Mouse (Mus musculus) midbrain, embryonic 12.5 days (tissue): Measurements from ENCODE around the gene Alg11. TPM values are rescaled to one million over a fixed set of nuclear protein-coding genes. Genes with fewer than 3 reads are reported as not detected.
A peak's percentile ranks its signal among the peaks of the same experiment; 100 is the strongest.

ENCODE experiments used
- ATAC-seq: fragments of 200-750 bp; cut with Nextera tagmentation; 2 replicates; pipeline ENCODE4 v1.8.0; 2017; ENCODE audit warnings: low read depth, moderate TSS enrichment, moderate library complexity; ENCODE audit not compliant: low FRiP score
- H3K27ac ChIP-seq: fragments of 300-500 bp; sonication (generic); replicated peaks from 2 replicates; pipeline ENCODE4 v1.5.1; 2016; ENCODE audit warnings: mild to moderate bottlenecking
- H3K27me3 ChIP-seq: fragments of 300-500 bp; sonication (generic); 2 replicates; pipeline ENCODE4 v1.6.1; 2016; ENCODE audit warnings: mild to moderate bottlenecking
- H3K36me3 ChIP-seq: fragments of 300-500 bp; sonication (generic); 2 replicates; pipeline ENCODE4 v1.6.1; 2016
- H3K4me1 ChIP-seq: fragments of 300-500 bp; sonication (generic); 2 replicates; pipeline ENCODE4 v1.6.1; 2016
- H3K4me2 ChIP-seq: fragments of 300-500 bp; sonication (generic); replicated peaks from 2 replicates; pipeline ENCODE4 v1.6.1; 2016; ENCODE audit warnings: mild to moderate bottlenecking, moderate library complexity
- H3K4me3 ChIP-seq: fragments of 300-500 bp; sonication (generic); 2 replicates; pipeline ENCODE4 v1.5.1; 2016; ENCODE audit warnings: mild to moderate bottlenecking
- H3K9ac ChIP-seq: fragments of 300-500 bp; sonication (generic); replicated peaks from 2 replicates; pipeline ENCODE4 v1.6.1; 2016; ENCODE audit warnings: mild to moderate bottlenecking, moderate library complexity
- H3K9me3 ChIP-seq: fragments of 300-500 bp; sonication (generic); 2 replicates; pipeline ENCODE4 v1.6.1; 2016; ENCODE audit warnings: mild to moderate bottlenecking
- WGBS: fragments of 180-500 bp; shearing (Covaris S2); methylation state at CpG from one replicate; pipeline ENCODE4 v1.1.7; 2016; 5-methylcytosine and 5-hydroxymethylcytosine counted together
- polyA plus RNA-seq: library from polyadenylated mRNA; unstranded; fragments of >200 nt; fragmentation: Nextera tagmentation; extraction: Ambion mirVana; gene quantifications from 2 replicates; pipeline ENCODE4 v1.2.1, GENCODE M21; 2016

The Alg11 gene
- polyA plus RNA-seq: 31.7 and 37.9 TPM in 2 replicates

- peak; percentile 100 for ATAC-seq
- 0% methylated on average over 31 of the region's 36 CpGs for WGBS
These were observed at the start of gene Alg11 for GRCm38 (mm10) chr8:22060446-22060889. TSS of gene Alg11 (plus strand) at chr8:22060721.

GRCm38 (mm10) chr8:22013034-22013707, 47.4 kb upstream of the Alg11 start:
- H3K4me1 ChIP-seq: no peaks in the 10 kb centered on the region
- H3K27ac ChIP-seq: no peak overlapping the region
- WGBS: 72% methylated on average over 24 of the region's 24 CpGs
- H3K4me3 ChIP-seq: no peak overlapping the region
- H3K27me3 ChIP-seq: no peaks in the 10 kb centered on the region
- H3K36me3 ChIP-seq: no peaks in the 10 kb centered on the region
- H3K9ac ChIP-seq: no peak overlapping the region
- no peak overlapping the region for H3K4me2 ChIP-seq
- H3K9me3 ChIP-seq: no peaks in the 10 kb centered on the region
- no peak for ATAC-seq

More at GRCm38 (mm10) chr8:22060446-22060889, at the start of gene Alg11:
- H3K27me3 ChIP-seq: peaks cover 14% of the 10 kb centered on the region
- H3K36me3 ChIP-seq: peaks cover 17% of the 10 kb centered on the region
- peak within 1 kb of the TSS; percentile 70 for H3K4me3 ChIP-seq
- H3K4me1 ChIP-seq: peaks cover 5% of the 10 kb centered on the region
- 0 out of 2 replicates have a peak within 1 kb of the TSS, but pooled peaks have one; percentile 15 for H3K27ac ChIP-seq
- H3K9ac ChIP-seq: peak within 1 kb of the TSS; percentile 64
- H3K9me3 ChIP-seq: no peaks in the 10 kb centered on the region
- peak within 1 kb of the TSS; percentile 89 for H3K4me2 ChIP-seq

GRCm38 (mm10) chr8:22017731-22018130, 42.8 kb upstream of the Alg11 start:
- 65% methylated on average over 7 of the region's 7 CpGs for WGBS
- Histone ChIP-seq H3K27me3 (no peaks in the 10 kb centered on the region), H3K9ac (no peak overlapping the region), H3K27ac (no peak overlapping the region), H3K4me3 (no peak overlapping the region), H3K4me2 (no peak overlapping the region), H3K9me3 (no peaks in the 10 kb centered on the region), H3K4me1 (no peaks in the 10 kb centered on the region), H3K36me3 (no peaks in the 10 kb centered on the region)
- ATAC-seq: no peak

GRCm38 (mm10) chr8:22019498-22019897, 41.0 kb upstream of the Alg11 start:
- 93% methylated on average over 5 of the region's 5 CpGs for WGBS
- H3K4me3 ChIP-seq: no peak overlapping the region
- no peak for ATAC-seq

GRCm38 (mm10) chr8:22022244-22022643, 38.3 kb upstream of the Alg11 start:
- no peaks in the 10 kb centered on the region for H3K4me1 ChIP-seq
- no peak for ATAC-seq
- no peak overlapping the region for H3K9ac ChIP-seq
- no peaks in the 10 kb centered on the region for H3K27me3 ChIP-seq
- H3K4me2 ChIP-seq: no peak overlapping the region
- H3K27ac ChIP-seq: no peak overlapping the region
- H3K36me3 ChIP-seq: no peaks in the 10 kb centered on the region
- H3K4me3 ChIP-seq: no peak overlapping the region
- H3K9me3 ChIP-seq: no peaks in the 10 kb centered on the region
- WGBS: 59% methylated on average over 7 of the region's 7 CpGs

More at GRCm38 (mm10) chr8:22019498-22019897, 41.0 kb upstream of the Alg11 start:
- Histone ChIP-seq H3K36me3 (no peaks in the 10 kb centered on the region), H3K9ac (no peak overlapping the region), H3K4me2 (no peak overlapping the region), H3K27me3 (no peaks in the 10 kb centered on the region), H3K27ac (no peak overlapping the region), H3K4me1 (no peaks in the 10 kb centered on the region), H3K9me3 (no peaks in the 10 kb centered on the region)

- Histone ChIP-seq H3K27me3 (no peaks in the 10 kb centered on the region), H3K27ac (no peak overlapping the region), H3K4me2 (no peak overlapping the region), H3K36me3 (no peaks in the 10 kb centered on the region), H3K9ac (no peak overlapping the region), H3K4me3 (no peak overlapping the region), H3K9me3 (no peaks in the 10 kb centered on the region), H3K4me1 (no peaks in the 10 kb centered on the region)
- no peak for ATAC-seq
- 86% methylated on average over 4 of the region's 4 CpGs for WGBS
These were observed 35.3 kb upstream of the Alg11 start for GRCm38 (mm10) chr8:22025241-22025640.

GRCm38 (mm10) chr8:22028973-22029372, 31.5 kb upstream of the Alg11 start:
- WGBS: 95% methylated on average over 3 of the region's 3 CpGs

GRCm38 (mm10) chr8:22030990-22031389, 29.5 kb upstream of the Alg11 start:
- WGBS: 82% methylated on average over 3 of the region's 3 CpGs
- Histone ChIP-seq H3K9me3 (no peaks in the 10 kb centered on the region), H3K4me1 (no peaks in the 10 kb centered on the region), H3K4me3 (no peak overlapping the region), H3K9ac (no peak overlapping the region), H3K4me2 (no peak overlapping the region), H3K27me3 (no peaks in the 10 kb centered on the region), H3K27ac (no peak overlapping the region), H3K36me3 (no peaks in the 10 kb centered on the region)
- ATAC-seq: no peak

More at GRCm38 (mm10) chr8:22028973-22029372, 31.5 kb upstream of the Alg11 start:
- no peak overlapping the region for H3K27ac ChIP-seq
- no peaks in the 10 kb centered on the region for H3K27me3 ChIP-seq
- no peak overlapping the region for H3K4me2 ChIP-seq
- H3K4me3 ChIP-seq: no peak overlapping the region
- H3K4me1 ChIP-seq: no peaks in the 10 kb centered on the region
- H3K36me3 ChIP-seq: no peaks in the 10 kb centered on the region
- no peaks in the 10 kb centered on the region for H3K9me3 ChIP-seq
- no peak overlapping the region for H3K9ac ChIP-seq
- no peak for ATAC-seq

GRCm38 (mm10) chr8:22036137-22036536, 24.4 kb upstream of the Alg11 start:
- H3K27ac ChIP-seq: no peak overlapping the region
- no peaks in the 10 kb centered on the region for H3K36me3 ChIP-seq
- no peaks in the 10 kb centered on the region; the same call in 1 of the 2 replicates for H3K27me3 ChIP-seq
- H3K4me1 ChIP-seq: peaks cover 12% of the 10 kb centered on the region; the same call in 1 of the 2 replicates
- no peak for ATAC-seq
- H3K4me3 ChIP-seq: no peak overlapping the region
- no peaks in the 10 kb centered on the region for H3K9me3 ChIP-seq
- no peak overlapping the region for H3K4me2 ChIP-seq
- WGBS: 90% methylated on average over 9 of the region's 9 CpGs
- H3K9ac ChIP-seq: no peak overlapping the region

- Histone ChIP-seq H3K9ac (no peak overlapping the region), H3K4me3 (no peak overlapping the region), H3K36me3 (no peaks in the 10 kb centered on the region), H3K27me3 (no peaks in the 10 kb centered on the region; the same call in 1 of the 2 replicates), H3K4me2 (no peak overlapping the region), H3K27ac (no peak overlapping the region), H3K4me1 (peaks cover 12% of the 10 kb centered on the region; the same call in 1 of the 2 replicates), H3K9me3 (no peaks in the 10 kb centered on the region)
- WGBS: 85% methylated on average over 7 of the region's 7 CpGs
- no peak for ATAC-seq
These were observed 23.5 kb upstream of the Alg11 start for GRCm38 (mm10) chr8:22037022-22037421.

GRCm38 (mm10) chr8:22039468-22040152, 20.9 kb upstream of the Alg11 start:
- 11% methylated on average over 15 of the region's 15 CpGs for WGBS
- Histone ChIP-seq H3K36me3 (no peaks in the 10 kb centered on the region), H3K27ac (no peak overlapping the region), H3K9me3 (no peaks in the 10 kb centered on the region), H3K4me1 (peaks cover 12% of the 10 kb centered on the region; the same call in 1 of the 2 replicates), H3K9ac (0 out of 2 replicates have a peak overlapping the region, but pooled peaks have one; percentile 4), H3K27me3 (no peaks in the 10 kb centered on the region; the same call in 1 of the 2 replicates), H3K4me2 (peak overlapping the region; percentile 16; the same call in 1 of the 2 replicates), H3K4me3 (no peak overlapping the region)
- 0 out of 2 replicates have a peak, but pooled peaks have one; percentile 5 for ATAC-seq

- H3K9ac ChIP-seq: no peak overlapping the region
- H3K27me3 ChIP-seq: no peaks in the 10 kb centered on the region; the same call in 1 of the 2 replicates
- WGBS: 29% methylated on average over 6 of the region's 6 CpGs
- H3K36me3 ChIP-seq: no peaks in the 10 kb centered on the region
- H3K4me2 ChIP-seq: peak overlapping the region; percentile 16; the same call in 1 of the 2 replicates
- peak; percentile 41; the same call in 1 of the 2 replicates for ATAC-seq
- no peak overlapping the region for H3K4me3 ChIP-seq
- H3K27ac ChIP-seq: no peak overlapping the region
- peaks cover 12% of the 10 kb centered on the region; the same call in 1 of the 2 replicates for H3K4me1 ChIP-seq
- no peaks in the 10 kb centered on the region for H3K9me3 ChIP-seq
These were observed 20.4 kb upstream of the Alg11 start for GRCm38 (mm10) chr8:22040153-22040509.
